Mouse (Mus musculus): ENCODE measurements at regions not wholly inside any gene's neighbourhood (a gene's known extent, or its start where the extent isn't known, plus 50 kb on each side); places are given as distances from the start of the nearest gene placed in this dataset.

GRCm38 (mm10) chr8:125311228-125312053, 257.4 kb downstream of the Disc1 start:
- no peak for TF ChIP-seq CTCF (conservative IDR thresholded peaks at IDR 0.05 in 1 of 2, IDR thresholded peaks at IDR 0.05 in 1 of 2; ENCODE audit: low read depth in 2 of 2, low read length in 2 of 2)
- no peak for TF ChIP-seq CHD2 (IDR thresholded peaks at IDR 0.05; ENCODE audit: low read length)
- no peak for TF ChIP-seq PAX5 (IDR thresholded peaks at IDR 0.05; ENCODE audit: low read length)
- no peak for TF ChIP-seq ZMIZ1 (IDR thresholded peaks at IDR 0.05; ENCODE audit: low read depth, low read length)
- TF ChIP-seq MAX (IDR thresholded peaks at IDR 0.05; ENCODE audit: low read length), result no peak
- no peak for TF ChIP-seq GABPA (IDR thresholded peaks at IDR 0.05; ENCODE audit: insufficient replicate concordance, low read depth, low read length)
- TF ChIP-seq USF1 (IDR thresholded peaks at IDR 0.05; ENCODE audit: low read depth, low read length), result no peak
- TF ChIP-seq POLR2A (IDR thresholded peaks at IDR 0.05; ENCODE audit: low read depth, low read length), result no peak
- TF ChIP-seq ETS1 (conservative IDR thresholded peaks at IDR 0.05; ENCODE audit: low read depth, low read length), result no peak
- TF ChIP-seq MXI1 (IDR thresholded peaks at IDR 0.05; ENCODE audit: low read depth, low read length), result no peak
- TF ChIP-seq TCF12 (IDR thresholded peaks at IDR 0.05; ENCODE audit: low read depth, low read length), result no peak
- no peak for TF ChIP-seq ELF1 (IDR thresholded peaks at IDR 0.05; ENCODE audit: low read depth, low read length)
- no peak for TF ChIP-seq POLR2AphosphoS2 (IDR thresholded peaks at IDR 0.05; ENCODE audit: low read depth, low read length)
- TF ChIP-seq NRF1 (IDR thresholded peaks at IDR 0.05; ENCODE audit: low read depth, low read length), result no peak

Data from CH12.LX (cell line).